ENCODE assay signal across 9 mouse cellular contexts in the genomic region with DNA sequence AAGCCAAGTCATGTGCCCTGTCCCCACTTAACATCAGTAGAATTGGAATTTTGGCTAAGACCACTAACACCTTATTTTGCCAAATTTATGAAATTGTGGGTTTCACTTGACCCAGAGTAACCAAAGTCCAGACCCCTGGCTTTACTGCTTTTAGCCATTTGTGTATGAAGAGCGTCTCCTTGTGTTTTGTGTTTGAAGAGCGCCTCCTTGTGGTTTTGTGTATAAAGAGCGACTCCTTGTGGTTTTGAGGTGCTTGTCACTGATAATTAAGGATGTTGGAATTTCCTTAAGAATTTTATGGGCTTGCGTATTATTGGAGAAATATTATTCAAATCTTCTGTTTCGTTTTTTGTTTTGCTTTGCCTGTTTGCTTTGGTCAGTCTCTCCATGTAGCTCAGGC. TPM values are rescaled to one million over a fixed set of nuclear protein-coding genes. Genes with fewer than 3 reads are reported as not detected.
DNase-seq lines count a peak whose midpoint lies in the region; ATAC-seq and TF ChIP-seq lines count a peak whose summit lies in the region.
"Had no signal": no experiment of that assay in that cellular context is flagged by ENCODE, and none has a peak within 500 bp of the region (broad histone marks: within the 10 kb centered on the region; RNA-seq: fewer than 3 reads in every experiment).

No protein-coding gene starts in this region.

- no peak overlapping the region for H3K27ac ChIP-seq in heart, postnatal 0 days (ENCODE audit: low read depth)
- no peak overlapping the region for H3K27ac ChIP-seq in thymus, adult 2 months (ENCODE audit: control insufficient read depth, insufficient read depth, low read length)
- H3K27ac ChIP-seq: hindbrain, embryonic 15.5 days had no signal

- H3K4me2 ChIP-seq in heart, postnatal 0 days (ENCODE audit: low read depth, low read length): no peak overlapping the region
- H3K4me2 ChIP-seq: hindbrain, embryonic 15.5 days had no signal

- WGBS in heart, postnatal 0 days: 53% methylated on average over 5 of the region's 5 CpGs
- WGBS in thymus, adult 2 months: 54% methylated on average over 5 of the region's 5 CpGs

- no peak overlapping the region for H3K4me3 ChIP-seq in heart, postnatal 0 days (ENCODE audit: low read depth, low read length)
- no peak overlapping the region for H3K4me3 ChIP-seq in thymus, adult 2 months (ENCODE audit: control insufficient read depth, insufficient read depth, low read length)
- H3K4me3 ChIP-seq: hindbrain, embryonic 15.5 days had no signal

- DNase-seq in heart, postnatal 0 days (ENCODE audit: low spot score): peak; percentile 61
- DNase-seq in heart, adult 8-10 months (ENCODE audit: low spot score): no peak
- DNase-seq in thymus, adult 2 months: peak; percentile 38
- no peak for DNase-seq in thymus, postnatal 36 days
- peak; percentile 49 for DNase-seq in forelimb bud, embryonic 11.5 days (ENCODE audit: low read depth, low spot score)
- DNase-seq in skeletal muscle tissue, adult 2 months (ENCODE audit: low read depth, low spot score): peak; percentile 15
- no peak for DNase-seq in spleen, adult 18-20 months
- no peak for DNase-seq in layer of hippocampus, adult 8-10 months (ENCODE audit: low spot score in 2 of 2)

- peak; percentile 76 for TF ChIP-seq CTCF in heart, postnatal 0 days (IDR thresholded peaks at IDR 0.05; ENCODE audit: low read depth)
- TF ChIP-seq CTCF in thymus, adult 2 months (IDR thresholded peaks at IDR 0.05; ENCODE audit: borderline replicate concordance, control insufficient read depth, extremely low read depth, insufficient read depth, low read length, poor library complexity): no peak

- TF ChIP-seq EP300 in heart, postnatal 0 days (IDR thresholded peaks at IDR 0.05; ENCODE audit: low read depth): no peak

- no peaks in the 10 kb centered on the region for H3K27me3 ChIP-seq in heart, postnatal 0 days (ENCODE audit: control insufficient read depth, insufficient read depth, low read length)
- no peaks in the 10 kb centered on the region for H3K27me3 ChIP-seq in thymus, adult 2 months (ENCODE audit: control insufficient read depth, insufficient read depth, low read length)
- H3K27me3 ChIP-seq: hindbrain, embryonic 15.5 days had no signal

- ATAC-seq in heart, postnatal 0 days (ENCODE audit: insufficient read depth, low read depth): no peak

- TF ChIP-seq POLR2A in thymus, adult 2 months (IDR thresholded peaks at IDR 0.05; ENCODE audit: control insufficient read depth, extremely low read depth, insufficient read depth, low read length, poor library complexity): no peak

- peaks cover 70% of the 10 kb centered on the region for H3K36me3 ChIP-seq in heart, postnatal 0 days (replicated peaks; ENCODE audit: control insufficient read depth, insufficient read depth, low read length)
- H3K36me3 ChIP-seq in thymus, adult 2 months (ENCODE audit: control insufficient read depth, insufficient read depth, low read length): peaks cover 53% of the 10 kb centered on the region

- H3K9me3 ChIP-seq in heart, postnatal 0 days (replicated peaks; ENCODE audit: control insufficient read depth, low read length): no peaks in the 10 kb centered on the region
- H3K9me3 ChIP-seq: hindbrain, embryonic 15.5 days had no signal

- no peaks in the 10 kb centered on the region for H3K4me1 ChIP-seq in heart, postnatal 0 days (ENCODE audit: control insufficient read depth, insufficient read depth)
- no peaks in the 10 kb centered on the region for H3K4me1 ChIP-seq in thymus, adult 2 months (replicated peaks; ENCODE audit: control insufficient read depth, insufficient read depth, low read length)
- H3K4me1 ChIP-seq: hindbrain, embryonic 15.5 days had no signal

- H3K9ac ChIP-seq in heart, postnatal 0 days (replicated peaks; ENCODE audit: low read depth, low read length): no peak overlapping the region
- H3K9ac ChIP-seq: hindbrain, embryonic 15.5 days had no signal

RNA-seq across cellular contexts. Expression of gene Pitpnb, which starts 11.0 kb away (rescaled TPM):
- 2.3 and 6.1 TPM in 2 replicates for total RNA-seq in heart, postnatal 0 days (2014; rRNA removed; ENCODE audit: low replicate concordance)
- 54.9 and 56.1 TPM in 2 replicates for polyA plus RNA-seq in heart, postnatal 0 days (2015; fragmentation: Nextera tagmentation; extraction: Ambion mirVana)
- total RNA-seq in heart, adult 8-10 months (2022): 10 to 100 TPM; 36.5 to 43.9 (median 39.8) TPM
- polyA plus RNA-seq in thymus, adult 2 months (2012; rRNA removed): 70.0 and 79.4 TPM in 2 replicates
- 10 to 100 TPM; 74.6 to 84.8 (median 80.1) TPM for total RNA-seq in layer of hippocampus, adult 8-10 months (2022)

Comparison
In these comparisons a context has a peak if more than half of its experiments do, and no peak if none do; other contexts are left out.
1. DNase-seq: peak in heart, postnatal 0 days (single experiment), thymus, adult 2 months (single experiment), forelimb bud, embryonic 11.5 days (single experiment) and skeletal muscle tissue, adult 2 months (single experiment); none in heart, adult 8-10 months (single experiment), thymus, postnatal 36 days (0 of 2), spleen, adult 18-20 months (0 of 2) and layer of hippocampus, adult 8-10 months (0 of 2).